Mouse (Mus musculus) v-Abl transformed pro-B cells (cell line): ENCODE measurements at regions not wholly inside any gene's neighbourhood (a gene's known extent, or its start where the extent isn't known, plus 50 kb on each side); places are given as distances from the start of the nearest gene placed in this dataset.

Experiments
- in situ Hi-C, 2 experiments: fragments of 400-800 bp; cut with MboI; formaldehyde crosslinking; loops; one replicate each; pipeline ENCODE4 v1.15.1; 2025; ENCODE audit not compliant: unreplicated experiment in 2 of 2

GRCm38 (mm10) chr5:85954526-85954925, 110.9 kb downstream of the Cenpc1 start:
- in situ Hi-C loops: loop anchor here in 1 of 2 experiments (25.0 kb wide), 1 partner anchor 708 kb away; no protein-coding TSS in a partner anchor

- in situ Hi-C loops: loop anchor here (10.0 kb wide), 1 partner anchor 162 kb away; no protein-coding TSS in a partner anchor
These were observed 128.6 kb downstream of the Cenpc1 start for GRCm38 (mm10) chr5:85936667-85937314.

GRCm38 (mm10) chr5:85918288-85918687, 147.1 kb downstream of the Cenpc1 start:
- in situ Hi-C loops: no loop called here

- in situ Hi-C loops: no loop called here
These were observed 150.4 kb downstream of the Cenpc1 start for GRCm38 (mm10) chr5:85915000-85915399.

- in situ Hi-C loops: no loop called here
These were observed 168.9 kb downstream of the Cenpc1 start for GRCm38 (mm10) chr5:85896452-85896851.

GRCm38 (mm10) chr5:85895814-85896213, 169.6 kb downstream of the Cenpc1 start:
- in situ Hi-C loops: no loop called here

- in situ Hi-C loops: no loop called here
These were observed 195.1 kb downstream of the Cenpc1 start for GRCm38 (mm10) chr5:85870311-85870710.

- in situ Hi-C loops: no loop called here
These were observed 232.8 kb downstream of the Cenpc1 start for GRCm38 (mm10) chr5:85832556-85832955.

- in situ Hi-C loops: no loop called here
These were observed 269.7 kb downstream of the Cenpc1 start for GRCm38 (mm10) chr5:85795531-85796197.

- in situ Hi-C loops: no loop called here
These were observed 272.2 kb downstream of the Cenpc1 start for GRCm38 (mm10) chr5:85793148-85793547.

- in situ Hi-C loops: no loop called here
These were observed 284.5 kb downstream of the Cenpc1 start for GRCm38 (mm10) chr5:85780730-85781454.

GRCm38 (mm10) chr5:85780017-85780416, 285.4 kb downstream of the Cenpc1 start:
- in situ Hi-C loops: no loop called here

- in situ Hi-C loops: loop anchor here (10.0 kb wide), 1 partner anchor 156 kb away; no protein-coding TSS in a partner anchor
These were observed 286.2 kb downstream of the Cenpc1 start for GRCm38 (mm10) chr5:85779205-85779604.

- in situ Hi-C loops: loop anchor here (10.0 to 25.0 kb wide), 2 partner anchors 162 to 415 kb away; partner anchors contain the start of gene Gnrhr (in 1 of the 2)
These were observed 292.7 kb downstream of the Cenpc1 start for GRCm38 (mm10) chr5:85772660-85773059.

GRCm38 (mm10) chr5:85772086-85772485, 293.3 kb downstream of the Cenpc1 start:
- in situ Hi-C loops: loop anchor here (10.0 to 25.0 kb wide), 2 partner anchors 163 to 415 kb away; partner anchors contain the start of gene Gnrhr (in 1 of the 2)

- in situ Hi-C loops: loop anchor here in 1 of 2 experiments (25.0 kb wide), 1 partner anchor 420 kb away; the partner anchor contains the start of gene Gnrhr
These were observed 298.2 kb downstream of the Cenpc1 start for GRCm38 (mm10) chr5:85767157-85767556.

GRCm38 (mm10) chr5:85756716-85757115, 308.7 kb downstream of the Cenpc1 start:
- in situ Hi-C loops: loop anchor here in 1 of 2 experiments (25.0 kb wide), 1 partner anchor 431 kb away; the partner anchor contains the start of gene Gnrhr

GRCm38 (mm10) chr5:85754227-85754626, 311.2 kb downstream of the Cenpc1 start:
- in situ Hi-C loops: loop anchor here in 1 of 2 experiments (25.0 kb wide), 1 partner anchor 433 kb away; the partner anchor contains the start of gene Gnrhr

- in situ Hi-C loops: loop anchor here in 1 of 2 experiments (25.0 kb wide), 1 partner anchor 434 kb away; the partner anchor contains the start of gene Gnrhr
These were observed 312.3 kb downstream of the Cenpc1 start for GRCm38 (mm10) chr5:85753109-85753508.

- in situ Hi-C loops: loop anchor here in 1 of 2 experiments (25.0 kb wide), 1 partner anchor 436 kb away; the partner anchor contains the start of gene Gnrhr
These were observed 313.7 kb downstream of the Cenpc1 start for GRCm38 (mm10) chr5:85751649-85752048.
